Mouse (Mus musculus) olfactory bulb, adult 2 months (tissue): Measurements from ENCODE around the gene Picalm. TPM values are rescaled to one million over a fixed set of nuclear protein-coding genes. Genes with fewer than 3 reads are reported as not detected.

Experiments used
- H3K27ac ChIP-seq: fragments of 200-500 bp; 2 replicates; pipeline ENCODE4 v1.5.1; 2012; ENCODE audit warnings: low read depth, low read length; ENCODE audit not compliant: insufficient read depth
- H3K4me1 ChIP-seq: fragments of 200-500 bp; 2 replicates; pipeline ENCODE4 v1.6.1; 2012; ENCODE audit warnings: low read length; ENCODE audit not compliant: control insufficient read depth, insufficient read depth
- H3K4me3 ChIP-seq: fragments of 200-500 bp; 2 replicates; pipeline ENCODE4 v1.5.1; 2012; ENCODE audit warnings: mild to moderate bottlenecking, low read depth, low read length, moderate library complexity; ENCODE audit not compliant: insufficient read depth
- CTCF ChIP-seq: fragments of 200-500 bp; IDR thresholded peaks from 2 replicates; pipeline ENCODE4 v1.5.1; 2012; ENCODE audit warnings: low read depth, mild to moderate bottlenecking, low read length, moderate library complexity; ENCODE audit not compliant: insufficient read depth
- POLR2A ChIP-seq: fragments of 200-500 bp; IDR thresholded peaks from 2 replicates; pipeline ENCODE4 v1.6.1; 2012; ENCODE audit warnings: mild to moderate bottlenecking, low read depth, low read length, moderate library complexity; ENCODE audit not compliant: insufficient read depth
- WGBS: fragments of 180-500 bp; shearing (Covaris S2); methylation state at CpG from one replicate; pipeline ENCODE4 v1.1.7; 2018; 5-methylcytosine and 5-hydroxymethylcytosine counted together
- polyA plus RNA-seq: library from polyadenylated mRNA; stranded (reverse); fragments of >200 nt; gene quantifications from 2 replicates; pipeline ENCODE4 v1.2.4, GENCODE M21; 2012; ENCODE audit warnings: low replicate concordance; ENCODE audit not compliant: missing spikeins, insufficient read depth, insufficient read length

Gene Picalm
- polyA plus RNA-seq, 1 experiment, result 64.3 TPM

- H3K27ac ChIP-seq, result no peak overlapping the region
- peaks cover 2% of the 10 kb centered on the region; the same call in 1 of the 2 replicates for H3K4me1 ChIP-seq
- 65% methylated on average over 6 of the region's 6 CpGs for WGBS
- no peak overlapping the region for H3K4me3 ChIP-seq
- TF ChIP-seq CTCF (no peak), POLR2A (no peak)
Observed at GRCm38 (mm10) chr7:90095766-90096372, 34.1 kb upstream of the Picalm start.

GRCm38 (mm10) chr7:90096609-90097008 lies 33.4 kb upstream of the Picalm start:
- 73% methylated on average over 2 of the region's 2 CpGs for WGBS
- Histone ChIP-seq H3K4me3 (no peak overlapping the region), H3K4me1 (peaks cover 2% of the 10 kb centered on the region; the same call in 1 of the 2 replicates), H3K27ac (no peak overlapping the region)
- no peak for TF ChIP-seq POLR2A
- no peak for TF ChIP-seq CTCF

GRCm38 (mm10) chr7:90098253-90098652 lies 31.8 kb upstream of the Picalm start:
- 82% methylated on average over 4 of the region's 4 CpGs for whole genome bisulfite sequencing
- Histone ChIP-seq H3K4me3 (no peak overlapping the region), H3K4me1 (no peaks in the 10 kb centered on the region), H3K27ac (no peak overlapping the region)
- TF ChIP-seq POLR2A (no peak), CTCF (no peak)

- Histone ChIP-seq H3K4me1 (no peaks in the 10 kb centered on the region), H3K27ac (no peak overlapping the region), H3K4me3 (no peak overlapping the region)
- WGBS, result 34% methylated on average over 10 of the region's 10 CpGs
- TF ChIP-seq CTCF (no peak), POLR2A (no peak)
Observed at GRCm38 (mm10) chr7:90099248-90099647, 30.8 kb upstream of the Picalm start.

- no peak for TF ChIP-seq POLR2A
- TF ChIP-seq CTCF, result no peak
- WGBS, result 90% methylated on average over 3 of the region's 3 CpGs
- no peak overlapping the region for H3K4me3 ChIP-seq
- H3K27ac ChIP-seq, result no peak overlapping the region
- no peaks in the 10 kb centered on the region for H3K4me1 ChIP-seq
Observed at GRCm38 (mm10) chr7:90100614-90101160, 29.3 kb upstream of the Picalm start.

DNA sequence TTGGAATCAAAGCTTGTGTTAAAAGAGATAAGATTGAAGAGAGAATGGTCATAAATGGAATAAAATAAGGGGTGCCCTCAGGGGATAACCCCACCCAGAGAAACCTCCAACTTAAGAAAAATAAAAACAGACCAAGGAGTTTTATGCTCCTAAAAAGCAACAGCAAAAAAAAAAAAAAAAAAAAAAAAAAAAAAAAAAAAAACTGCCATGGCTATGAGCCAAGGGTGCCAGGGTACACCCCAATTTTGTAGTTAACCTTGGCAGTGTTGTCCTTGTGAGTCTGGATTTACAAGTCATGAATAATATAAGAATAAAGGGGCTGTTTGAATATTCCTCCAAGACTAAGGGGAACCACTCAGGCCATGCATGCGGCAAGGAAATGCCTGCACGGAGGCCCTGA lies 13.9 kb upstream of the Picalm start:
- 76% methylated on average over 2 of the region's 2 CpGs for WGBS

GRCm38 (mm10) chr7:90120106-90120505 lies 9.9 kb upstream of the Picalm start:
- no peak for TF ChIP-seq CTCF
- no peak for TF ChIP-seq POLR2A
- WGBS, result 28% methylated on average over 4 of the region's 4 CpGs
- Histone ChIP-seq H3K27ac (no peak overlapping the region), H3K4me3 (no peak overlapping the region), H3K4me1 (no peaks in the 10 kb centered on the region)

More for the DNA sequence above, 13.9 kb upstream of the Picalm start:
- Histone ChIP-seq H3K27ac (no peak overlapping the region), H3K4me1 (no peaks in the 10 kb centered on the region), H3K4me3 (no peak overlapping the region)
- TF ChIP-seq POLR2A, result no peak
- TF ChIP-seq CTCF, result no peak

GRCm38 (mm10) chr7:90124991-90125390 lies 5.0 kb upstream of the Picalm start:
- Histone ChIP-seq H3K4me3 (no peak overlapping the region), H3K27ac (no peak overlapping the region), H3K4me1 (no peaks in the 10 kb centered on the region)
- 70% methylated on average over 5 of the region's 5 CpGs for WGBS
- TF ChIP-seq POLR2A (no peak), CTCF (no peak)

DNA sequence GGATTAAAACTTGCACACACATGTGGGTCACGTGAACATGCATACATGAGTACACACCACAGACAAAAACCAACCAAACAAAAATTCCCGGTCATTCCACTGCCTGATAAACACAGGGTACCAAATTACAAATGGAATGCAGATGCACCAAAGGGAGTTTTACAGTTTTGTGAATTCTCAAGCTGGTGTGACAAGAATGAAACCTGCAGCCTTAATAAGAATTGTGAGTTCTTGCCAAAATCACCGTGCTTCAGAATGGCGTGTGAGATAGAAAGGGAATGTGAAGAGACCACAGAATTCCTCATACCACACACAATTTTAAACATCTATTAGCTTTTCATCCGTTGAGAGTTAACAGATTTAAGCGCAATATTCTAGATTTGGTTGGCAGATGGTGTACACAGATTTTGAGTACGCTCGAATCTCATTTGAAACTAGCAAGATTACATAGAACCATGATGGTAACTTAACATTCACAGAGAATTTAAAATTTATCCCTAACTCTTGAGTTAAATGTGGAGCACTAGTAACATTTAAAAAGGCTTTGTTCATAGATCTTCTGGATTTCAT lies 1.3 kb upstream of the Picalm start:
- Histone ChIP-seq H3K4me1 (no peaks in the 10 kb centered on the region), H3K27ac (no peak overlapping the region), H3K4me3 (no peak overlapping the region)
- TF ChIP-seq POLR2A, result no peak
- TF ChIP-seq CTCF, result no peak
- 66% methylated on average over 8 of the region's 8 CpGs for WGBS
